Mouse (Mus musculus) heart, adult 2 months (tissue): ENCODE results near the gene Bid.

Experiments used
- CTCF ChIP-seq: fragments of 200-600 bp; IDR thresholded peaks from 2 replicates; pipeline ENCODE4 v1.8.1; 2022; ENCODE audit warnings: antibody characterized with exemption, mild to moderate bottlenecking, moderate library complexity
- EP300 ChIP-seq: fragments of 200-500 bp; IDR thresholded peaks from 2 replicates; pipeline ENCODE4 v1.6.1; 2011; ENCODE audit warnings: low read depth, low read length, control low read depth; ENCODE audit not compliant: insufficient read depth
- POLR2A ChIP-seq: fragments of 200-500 bp; IDR thresholded peaks from 2 replicates; pipeline ENCODE4 v1.6.1; 2011; ENCODE audit warnings: mild to moderate bottlenecking, low read depth, low read length, control low read depth; ENCODE audit not compliant: insufficient read depth

- TF ChIP-seq EP300 = no peak
- no peak for TF ChIP-seq CTCF
- TF ChIP-seq POLR2A = no peak
These were observed 49.2 kb upstream of the Bid start for GRCm38 (mm10) chr6:120965814-120966213.
